ENCODE assay signal across 9 mouse cellular contexts in genomic region chr5:25839400-25839799, GRCm38 (mm10).
DNase-seq lines count a peak whose midpoint lies in the region; ATAC-seq and TF ChIP-seq lines count a peak whose summit lies in the region.
"Had no signal": no experiment of that assay in that cellular context is flagged by ENCODE, and none has a peak within 500 bp of the region (broad histone marks: within the 10 kb centered on the region; RNA-seq: fewer than 3 reads in every experiment).

No protein-coding gene starts in this region.

- no peaks in the 10 kb centered on the region for H3K4me1 ChIP-seq in heart, postnatal 0 days (ENCODE audit: control insufficient read depth, insufficient read depth)
- no peaks in the 10 kb centered on the region for H3K4me1 ChIP-seq in heart, embryonic 11.5 days (ENCODE audit: control insufficient read depth, insufficient read depth, low read length)
- no peaks in the 10 kb centered on the region for H3K4me1 ChIP-seq in hindbrain, embryonic 16.5 days (ENCODE audit: control insufficient read depth, insufficient read depth, low read depth, low read length)
- H3K4me1 ChIP-seq in midbrain, embryonic 14.5 days (ENCODE audit: control insufficient read depth, insufficient read depth, low read length): no peaks in the 10 kb centered on the region
- H3K4me1 ChIP-seq: embryonic facial prominence, embryonic 12.5 days had no signal

- WGBS in heart, postnatal 0 days: 28% methylated on average over 4 of the region's 4 CpGs
- 27% methylated on average over 4 of the region's 4 CpGs for WGBS in heart, embryonic 11.5 days (ENCODE audit: insufficient replicate concordance)
- 42% methylated on average over 4 of the region's 4 CpGs for WGBS in hindbrain, embryonic 16.5 days
- WGBS in midbrain, embryonic 14.5 days: 28% methylated on average over 4 of the region's 4 CpGs

- no peaks in the 10 kb centered on the region for H3K27me3 ChIP-seq in heart, postnatal 0 days (ENCODE audit: control insufficient read depth, insufficient read depth, low read length)
- no peaks in the 10 kb centered on the region for H3K27me3 ChIP-seq in heart, embryonic 11.5 days (ENCODE audit: control insufficient read depth, insufficient read depth, low read length)
- no peaks in the 10 kb centered on the region for H3K27me3 ChIP-seq in hindbrain, embryonic 16.5 days (replicated peaks; ENCODE audit: control insufficient read depth, insufficient read depth, low read length)
- H3K27me3 ChIP-seq in midbrain, embryonic 14.5 days (ENCODE audit: control insufficient read depth, insufficient read depth, low read length): no peaks in the 10 kb centered on the region
- H3K27me3 ChIP-seq: embryonic facial prominence, embryonic 12.5 days had no signal

- H3K9ac ChIP-seq in heart, postnatal 0 days (replicated peaks; ENCODE audit: low read depth, low read length): no peak overlapping the region
- H3K9ac ChIP-seq in heart, embryonic 11.5 days (ENCODE audit: low read depth, low read length): no peak overlapping the region
- no peak overlapping the region for H3K9ac ChIP-seq in hindbrain, embryonic 16.5 days (ENCODE audit: low read depth, low read length)
- no peak overlapping the region for H3K9ac ChIP-seq in midbrain, embryonic 14.5 days (replicated peaks; ENCODE audit: low read length)
- H3K9ac ChIP-seq: embryonic facial prominence, embryonic 12.5 days had no signal

- H3K9me3 ChIP-seq in heart, postnatal 0 days (replicated peaks; ENCODE audit: control insufficient read depth, low read length): no peaks in the 10 kb centered on the region
- no peaks in the 10 kb centered on the region for H3K9me3 ChIP-seq in heart, embryonic 11.5 days (replicated peaks; ENCODE audit: control insufficient read depth, low read length)
- H3K9me3 ChIP-seq in hindbrain, embryonic 16.5 days (ENCODE audit: control insufficient read depth, low read length): no peaks in the 10 kb centered on the region
- H3K9me3 ChIP-seq in midbrain, embryonic 14.5 days (ENCODE audit: control insufficient read depth, low read length): no peaks in the 10 kb centered on the region
- H3K9me3 ChIP-seq: embryonic facial prominence, embryonic 12.5 days had no signal

- H3K4me2 ChIP-seq in heart, postnatal 0 days (ENCODE audit: low read depth, low read length): no peak overlapping the region
- H3K4me2 ChIP-seq in heart, embryonic 11.5 days: no peak overlapping the region
- H3K4me2 ChIP-seq in hindbrain, embryonic 16.5 days (ENCODE audit: low read length): no peak overlapping the region
- H3K4me2 ChIP-seq in midbrain, embryonic 14.5 days (ENCODE audit: low read length): no peak overlapping the region
- H3K4me2 ChIP-seq: embryonic facial prominence, embryonic 12.5 days had no signal

- H3K36me3 ChIP-seq in heart, postnatal 0 days (replicated peaks; ENCODE audit: control insufficient read depth, insufficient read depth, low read length): no peaks in the 10 kb centered on the region
- no peaks in the 10 kb centered on the region for H3K36me3 ChIP-seq in heart, embryonic 11.5 days (ENCODE audit: control insufficient read depth, insufficient read depth, low read length)
- no peaks in the 10 kb centered on the region for H3K36me3 ChIP-seq in hindbrain, embryonic 16.5 days (ENCODE audit: control insufficient read depth, insufficient read depth, low read length)
- H3K36me3 ChIP-seq in midbrain, embryonic 14.5 days (ENCODE audit: control insufficient read depth, insufficient read depth, low read length): no peaks in the 10 kb centered on the region
- H3K36me3 ChIP-seq: embryonic facial prominence, embryonic 12.5 days had no signal

- no peak overlapping the region for H3K4me3 ChIP-seq in heart, postnatal 0 days (ENCODE audit: low read depth, low read length)
- no peak overlapping the region for H3K4me3 ChIP-seq in heart, embryonic 11.5 days (ENCODE audit: low read depth, low read length)
- H3K4me3 ChIP-seq in hindbrain, embryonic 16.5 days (ENCODE audit: low read length): no peak overlapping the region
- no peak overlapping the region for H3K4me3 ChIP-seq in midbrain, embryonic 14.5 days (replicated peaks; ENCODE audit: low read depth, low read length)
- H3K4me3 ChIP-seq: embryonic facial prominence, embryonic 12.5 days had no signal

- TF ChIP-seq CTCF in heart, postnatal 0 days (IDR thresholded peaks at IDR 0.05; ENCODE audit: low read depth): peak; percentile 88

- TF ChIP-seq EP300 in heart, postnatal 0 days (IDR thresholded peaks at IDR 0.05; ENCODE audit: low read depth): no peak

- ATAC-seq in heart, postnatal 0 days (ENCODE audit: insufficient read depth, low read depth): no peak
- ATAC-seq in heart, embryonic 11.5 days (replicated peaks; ENCODE audit: insufficient number of reproducible peaks, low FRiP score, low TSS enrichment): no peak
- peak; percentile 62 for ATAC-seq in hindbrain, embryonic 16.5 days
- peak; percentile 37; the same call in 1 of the 2 replicates for ATAC-seq in midbrain, embryonic 14.5 days (ENCODE audit: low FRiP score, low TSS enrichment)

- peak; percentile 30 for DNase-seq in heart, postnatal 0 days (ENCODE audit: low spot score)
- peak; percentile 15 for DNase-seq in urinary bladder, postnatal 25 days (ENCODE audit: low spot score)
- DNase-seq in urinary bladder, postnatal 10 days (ENCODE audit: low spot score): no peak
- peak; percentile 58 to 59 for DNase-seq in cerebellum, postnatal 36 days
- peak; percentile 84 for DNase-seq in midbrain, embryonic 14.5 days
- DNase-seq in frontal cortex, postnatal 14 days (ENCODE audit: low spot score in 2 of 2): no peak

- no peak overlapping the region for H3K27ac ChIP-seq in heart, postnatal 0 days (ENCODE audit: low read depth)
- H3K27ac ChIP-seq in heart, embryonic 11.5 days (ENCODE audit: low read depth, low read length): no peak overlapping the region
- no peak overlapping the region for H3K27ac ChIP-seq in hindbrain, embryonic 16.5 days (ENCODE audit: low read depth, low read length)
- no peak overlapping the region for H3K27ac ChIP-seq in midbrain, embryonic 14.5 days (replicated peaks; ENCODE audit: low read depth, low read length)
- H3K27ac ChIP-seq: embryonic facial prominence, embryonic 12.5 days had no signal

Comparison
In these comparisons a context has a peak if more than half of its experiments do, and no peak if none do; other contexts are left out.
1. DNase-seq: peak in heart, postnatal 0 days (single experiment), urinary bladder, postnatal 25 days (single experiment), cerebellum, postnatal 36 days (2 of 2) and midbrain, embryonic 14.5 days (single experiment); none in urinary bladder, postnatal 10 days (single experiment) and frontal cortex, postnatal 14 days (0 of 2).
2. ATAC-seq: peak in hindbrain, embryonic 16.5 days (single experiment) and midbrain, embryonic 14.5 days (single experiment); none in heart, postnatal 0 days (single experiment) and heart, embryonic 11.5 days (single experiment).